In the genomic region with DNA sequence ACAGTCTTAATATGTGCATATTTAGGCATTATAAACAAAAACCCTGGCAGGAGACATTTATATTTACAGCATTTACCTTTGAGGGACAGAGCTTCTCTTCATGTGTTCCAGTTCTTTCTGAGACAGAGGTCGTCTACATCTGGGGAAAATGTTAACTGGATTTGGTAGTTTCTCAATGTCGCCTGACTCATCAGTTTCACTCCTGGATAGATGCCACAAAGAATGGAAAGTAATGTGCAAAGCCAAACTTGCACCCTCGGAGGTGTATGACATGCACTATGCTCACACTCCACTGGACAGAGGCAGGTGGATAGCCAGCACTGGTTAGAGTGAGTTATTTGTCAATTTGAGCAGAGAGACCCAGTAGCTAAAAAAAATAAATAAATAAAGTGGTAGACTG, we compare ENCODE assay signal across 11 mouse cellular contexts. TPM values are rescaled to one million over a fixed set of nuclear protein-coding genes. Genes with fewer than 3 reads are reported as not detected.
"Had no signal": no experiment of that assay in that cellular context is flagged by ENCODE, and none has a peak within 500 bp of the region (broad histone marks: within the 10 kb centered on the region; RNA-seq: fewer than 3 reads in every experiment).

No protein-coding gene starts in this region.

- DNase-seq: kidney, postnatal 10 days; layer of hippocampus, postnatal 36 days; lung, adult 18-20 months; lung, postnatal 10 days; lung, postnatal 36 days; retina, postnatal 1 day; right cerebral cortex, postnatal 25 days; spleen, adult 18-20 months; thymus, postnatal 25 days had no signal

RNA-seq across cellular contexts. Expression of a gene that starts 21.2 kb away (rescaled TPM):
- total RNA-seq: monocyte, adult 5-6 weeks; neutrophil, adult 5-6 weeks had no signal
